Mouse (Mus musculus) limb, embryonic 14.5 days (tissue): Measurements from ENCODE around the gene Trappc2l. TPM values are rescaled to one million over a fixed set of nuclear protein-coding genes. Genes with fewer than 3 reads are reported as not detected.
"Not testable (repeated sequence)": the region's sequence is repeated elsewhere in the genome, so short reads cannot be mapped to it uniquely, and the experiment has no call there.

Source experiments
- ATAC-seq: fragments of 200-750 bp; cut with Nextera tagmentation; 2 replicates; pipeline ENCODE4 v1.8.0; 2017; ENCODE audit warnings: low read depth, moderate number of reproducible peaks, moderate TSS enrichment; ENCODE audit not compliant: low FRiP score
- DNase-seq: peaks from one replicate; pipeline ENCODE4 v3.0.0-alpha.2; 2015; ENCODE audit warnings: low spot score
- H3K27ac ChIP-seq: fragments of 300-500 bp; sonication (generic); replicated peaks from 2 replicates; pipeline ENCODE4 v1.5.1; 2014; ENCODE audit warnings: low read depth, mild to moderate bottlenecking, low read length, moderate library complexity, mixed read lengths
- H3K27me3 ChIP-seq: fragments of 300-500 bp; sonication (generic); 2 replicates; pipeline ENCODE4 v1.6.1; 2014; ENCODE audit warnings: low read length, mixed read lengths; ENCODE audit not compliant: control insufficient read depth, insufficient read depth
- H3K36me3 ChIP-seq: fragments of 300-500 bp; sonication (generic); 2 replicates; pipeline ENCODE4 v1.6.1; 2014; ENCODE audit warnings: mild to moderate bottlenecking, low read length, moderate library complexity, mixed read lengths; ENCODE audit not compliant: control insufficient read depth, insufficient read depth
- H3K4me1 ChIP-seq: fragments of 300-500 bp; sonication (generic); 2 replicates; pipeline ENCODE4 v1.6.1; 2014; ENCODE audit warnings: antibody characterized with exemption, low read length, mixed read lengths; ENCODE audit not compliant: control insufficient read depth, insufficient read depth
- H3K4me2 ChIP-seq: fragments of 300-500 bp; sonication (generic); replicated peaks from 2 replicates; pipeline ENCODE4 v1.6.1; 2014; ENCODE audit warnings: low read depth, mild to moderate bottlenecking, low read length, moderate library complexity; ENCODE audit not compliant: severe bottlenecking
- H3K4me3 ChIP-seq: fragments of 300-500 bp; sonication (generic); replicated peaks from 2 replicates; pipeline ENCODE4 v1.5.1; 2014; ENCODE audit warnings: low read length
- H3K9ac ChIP-seq: fragments of 300-500 bp; sonication (generic); 2 replicates; pipeline ENCODE4 v1.6.1; 2014; ENCODE audit warnings: mild to moderate bottlenecking, low read depth, low read length, moderate library complexity; ENCODE audit not compliant: severe bottlenecking
- H3K9me3 ChIP-seq: fragments of 300-500 bp; sonication (generic); 2 replicates; pipeline ENCODE4 v1.6.1; 2016; ENCODE audit warnings: low read length; ENCODE audit not compliant: control insufficient read depth
- POLR2A ChIP-seq: fragments of 200-500 bp; IDR thresholded peaks from 2 replicates; pipeline ENCODE4 v1.8.0; 2012; ENCODE audit warnings: inconsistent platforms, mild to moderate bottlenecking, moderate library complexity, borderline replicate concordance; ENCODE audit not compliant: insufficient read depth, insufficient read length; ENCODE audit errors: extremely low read depth
- WGBS: fragments of 180-500 bp; shearing (Covaris S2); extraction: QIAGEN DNeasy Blood & Tissue Kit; methylation state at CpG from one replicate; pipeline ENCODE4 v1.1.7; 2014; 5-methylcytosine and 5-hydroxymethylcytosine counted together
- polyA plus RNA-seq, 2 experiments: library from polyadenylated mRNA; depleted of rRNA in 1 of 2; stranded (reverse) in 1 of 2; unstranded in 1 of 2; fragments of >200 nt; fragmentation: Nextera tagmentation in 1 of 2; extraction: Ambion mirVana in 1 of 2; gene quantifications; 2 replicates each; pipeline versions ENCODE4 v1.2.1 to v1.2.3; 2012 to 2014

The Trappc2l gene
- polyA plus RNA-seq, 2 experiments = 70.2 to 129 TPM

DNA sequence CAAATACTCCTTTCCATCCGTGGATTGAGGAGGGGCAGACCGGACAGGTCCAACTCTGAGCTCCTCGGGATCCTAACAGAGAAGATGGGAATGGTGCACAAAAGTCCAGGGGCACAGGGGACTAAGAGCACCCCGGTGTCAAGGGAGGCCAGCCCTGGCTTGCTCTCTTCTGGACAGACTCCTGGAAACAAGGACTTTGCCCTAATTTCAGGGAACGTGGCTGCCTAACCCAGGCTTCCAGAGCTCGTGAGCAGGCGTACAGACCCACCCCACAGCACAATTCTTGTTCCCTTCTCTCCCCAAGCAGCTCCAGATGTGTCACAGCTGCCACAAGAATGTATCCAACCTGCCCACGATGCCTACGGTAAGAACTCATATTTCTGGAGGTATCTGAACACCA, 14.4 kb downstream of the Trappc2l start:
- Histone ChIP-seq H3K4me1 (no peaks in the 10 kb centered on the region), H3K4me2 (no peak overlapping the region), H3K27ac (no peak overlapping the region), H3K4me3 (no peak overlapping the region), H3K27me3 (no peaks in the 10 kb centered on the region), H3K36me3 (no peaks in the 10 kb centered on the region), H3K9me3 (no peaks in the 10 kb centered on the region), H3K9ac (no peak overlapping the region)
- no peak for DNase-seq
- no peak for TF ChIP-seq POLR2A
- 70% methylated on average over 9 of the region's 9 CpGs for WGBS
- ATAC-seq = no peak

DNA sequence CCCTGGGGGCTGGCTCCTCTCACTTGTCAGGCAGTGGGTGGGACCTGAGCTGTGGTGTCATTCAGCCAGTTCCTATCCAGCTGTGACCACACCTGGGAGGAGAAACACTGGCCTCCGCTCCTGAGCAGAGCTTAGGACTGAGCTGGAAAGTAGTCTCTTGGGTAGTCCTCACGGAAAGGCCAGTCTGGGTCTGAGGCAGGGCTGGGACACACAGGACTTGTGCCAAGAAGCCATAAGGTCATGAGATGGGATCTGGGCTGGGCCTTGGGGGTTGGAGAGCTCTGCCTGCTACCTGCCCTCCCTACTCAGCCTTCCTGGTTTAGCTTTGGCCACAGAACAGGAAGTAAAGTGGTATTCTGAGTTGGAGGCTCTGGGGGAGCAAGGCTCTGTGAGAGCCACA, 15.5 kb downstream of the Trappc2l start:
- WGBS = 86% methylated on average over 2 of the region's 2 CpGs
- no peak overlapping the region for H3K4me2 ChIP-seq
- no peaks in the 10 kb centered on the region for H3K27me3 ChIP-seq
- ATAC-seq (no peak), DNase-seq (no peak)
- no peaks in the 10 kb centered on the region for H3K9me3 ChIP-seq
- no peaks in the 10 kb centered on the region for H3K4me1 ChIP-seq
- H3K9ac ChIP-seq = no peak overlapping the region
- no peaks in the 10 kb centered on the region for H3K36me3 ChIP-seq
- no peak overlapping the region for H3K27ac ChIP-seq
- no peak for TF ChIP-seq POLR2A
- no peak overlapping the region for H3K4me3 ChIP-seq

DNA sequence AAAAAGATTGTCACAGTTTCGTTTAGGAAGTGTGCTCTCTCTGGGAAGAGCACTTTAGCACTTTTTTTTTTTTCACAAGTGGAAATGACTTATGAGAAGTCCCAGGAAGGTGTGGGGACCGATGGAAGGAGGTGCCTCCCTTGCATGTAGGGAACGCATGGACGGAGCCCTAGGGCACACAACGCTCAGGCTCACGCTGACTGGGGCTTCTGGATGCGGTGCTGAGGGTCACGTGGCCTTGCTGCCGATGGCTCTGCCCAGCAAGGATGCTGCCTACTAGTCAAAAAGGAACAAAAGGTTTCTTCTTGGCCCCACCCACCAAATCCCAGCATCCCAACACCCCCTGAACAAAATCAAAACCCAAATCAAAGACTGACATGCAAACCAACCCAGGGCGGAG, 17.9 kb downstream of the Trappc2l start:
- DNase-seq = no peak
- 47% methylated on average over 10 of the region's 10 CpGs for WGBS

DNA sequence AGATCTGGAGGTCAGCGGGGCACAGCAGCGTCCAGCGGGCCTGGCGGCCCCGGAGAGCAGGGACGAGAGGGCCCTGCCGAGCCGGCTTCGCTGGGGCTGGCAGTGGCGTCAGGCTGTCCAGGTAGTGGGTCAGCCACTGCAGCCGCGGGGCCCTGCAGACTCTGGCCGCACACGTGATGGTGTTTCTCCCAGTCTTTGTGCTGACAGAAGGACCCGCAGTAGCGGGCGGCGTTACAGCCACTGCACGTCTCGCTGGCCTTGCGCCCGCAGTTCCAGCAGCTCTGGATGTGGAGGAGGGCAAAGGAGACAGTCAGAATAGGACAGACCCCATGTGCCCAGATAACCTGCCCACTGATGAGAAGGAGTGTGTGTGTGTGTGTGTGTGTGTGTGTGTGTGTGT, 19.3 kb downstream of the Trappc2l start:
- Histone ChIP-seq H3K4me3 (no peak overlapping the region), H3K4me2 (no peak overlapping the region), H3K4me1 (no peaks in the 10 kb centered on the region), H3K36me3 (peaks cover 10% of the 10 kb centered on the region; the same call in 1 of the 2 replicates), H3K9me3 (no peaks in the 10 kb centered on the region), H3K9ac (no peak overlapping the region), H3K27ac (no peak overlapping the region), H3K27me3 (no peaks in the 10 kb centered on the region)
- WGBS = 65% methylated on average over 15 of the region's 22 CpGs
- DNase-seq (no peak), ATAC-seq (no peak)
- no peak for TF ChIP-seq POLR2A

More for the DNA sequence above, 17.9 kb downstream of the Trappc2l start:
- no peak overlapping the region for H3K4me3 ChIP-seq
- no peaks in the 10 kb centered on the region for H3K4me1 ChIP-seq
- no peak overlapping the region for H3K4me2 ChIP-seq
- no peak overlapping the region for H3K27ac ChIP-seq
- no peak for TF ChIP-seq POLR2A
- H3K9me3 ChIP-seq = no peaks in the 10 kb centered on the region
- no peak overlapping the region for H3K9ac ChIP-seq
- H3K27me3 ChIP-seq = no peaks in the 10 kb centered on the region
- no peak for ATAC-seq
- H3K36me3 ChIP-seq = peaks cover 10% of the 10 kb centered on the region; the same call in 1 of the 2 replicates

DNA sequence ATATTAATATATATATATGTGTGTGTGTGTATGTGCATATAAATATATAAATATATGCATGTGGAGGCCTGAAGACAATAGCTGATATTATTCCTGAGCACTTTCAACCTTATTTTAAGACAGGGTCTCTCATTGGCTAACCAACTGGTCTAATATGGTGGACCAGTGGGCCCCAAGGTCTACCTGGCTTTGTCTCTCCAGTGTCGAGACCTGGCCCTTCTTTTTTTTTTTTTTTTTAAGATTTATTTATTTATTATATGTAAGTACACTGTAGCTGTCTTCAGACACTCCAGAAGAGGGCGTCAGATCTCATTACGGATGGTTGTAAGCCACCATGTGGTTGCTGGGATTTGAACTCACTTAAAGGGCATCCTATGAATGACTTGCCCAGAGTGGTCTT, 20.7 kb downstream of the Trappc2l start:
- not testable (repeated sequence) for H3K9ac ChIP-seq, H3K4me3 ChIP-seq, H3K27ac ChIP-seq, H3K9me3 ChIP-seq, H3K36me3 ChIP-seq, DNase-seq, H3K4me2 ChIP-seq, H3K4me1 ChIP-seq, ATAC-seq, H3K27me3 ChIP-seq
- 79% methylated on average over 3 of the region's 3 CpGs for WGBS

DNA sequence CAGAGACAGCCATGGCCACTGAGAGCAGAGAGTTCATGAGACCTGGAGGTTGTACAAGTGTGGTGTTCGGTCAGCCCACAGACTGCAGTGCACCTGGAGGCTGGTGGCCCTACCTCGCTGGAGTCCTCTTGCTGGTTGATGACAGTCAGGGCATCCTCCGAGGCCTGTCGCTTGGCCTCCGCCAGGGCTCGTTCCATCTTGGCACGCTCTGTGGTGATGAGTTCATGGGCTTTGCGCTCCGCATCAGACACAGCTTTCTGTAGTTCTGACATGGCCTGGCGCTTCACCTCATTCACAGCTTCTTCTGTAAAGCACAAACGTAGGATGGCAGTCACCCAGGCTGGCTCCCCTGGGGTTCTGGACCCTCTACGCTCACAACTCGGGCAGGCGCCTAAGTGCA, 21.8 kb downstream of the Trappc2l start:
- 94% methylated on average over 14 of the region's 14 CpGs for WGBS
- Histone ChIP-seq H3K36me3 (peaks cover 10% of the 10 kb centered on the region; the same call in 1 of the 2 replicates), H3K27ac (no peak overlapping the region), H3K4me3 (no peak overlapping the region), H3K9ac (no peak overlapping the region), H3K4me1 (0 out of 2 replicates have a peak, but pooled peaks cover 4% of the 10 kb centered on the region), H3K27me3 (no peaks in the 10 kb centered on the region), H3K4me2 (no peak overlapping the region), H3K9me3 (no peaks in the 10 kb centered on the region)
- no peak for ATAC-seq
- no peak for TF ChIP-seq POLR2A
- no peak for DNase-seq
